Mouse (Mus musculus): ENCODE data around the gene Alox12. TPM values are rescaled to one million over a fixed set of nuclear protein-coding genes. Genes with fewer than 3 reads are reported as not detected.
A peak's percentile ranks its signal among the peaks of the same experiment; 100 is the strongest.

Alox12 gene
- 5.8 and 6.0 TPM in 2 replicates for polyA plus RNA-seq (2012; rRNA removed)

DNA sequence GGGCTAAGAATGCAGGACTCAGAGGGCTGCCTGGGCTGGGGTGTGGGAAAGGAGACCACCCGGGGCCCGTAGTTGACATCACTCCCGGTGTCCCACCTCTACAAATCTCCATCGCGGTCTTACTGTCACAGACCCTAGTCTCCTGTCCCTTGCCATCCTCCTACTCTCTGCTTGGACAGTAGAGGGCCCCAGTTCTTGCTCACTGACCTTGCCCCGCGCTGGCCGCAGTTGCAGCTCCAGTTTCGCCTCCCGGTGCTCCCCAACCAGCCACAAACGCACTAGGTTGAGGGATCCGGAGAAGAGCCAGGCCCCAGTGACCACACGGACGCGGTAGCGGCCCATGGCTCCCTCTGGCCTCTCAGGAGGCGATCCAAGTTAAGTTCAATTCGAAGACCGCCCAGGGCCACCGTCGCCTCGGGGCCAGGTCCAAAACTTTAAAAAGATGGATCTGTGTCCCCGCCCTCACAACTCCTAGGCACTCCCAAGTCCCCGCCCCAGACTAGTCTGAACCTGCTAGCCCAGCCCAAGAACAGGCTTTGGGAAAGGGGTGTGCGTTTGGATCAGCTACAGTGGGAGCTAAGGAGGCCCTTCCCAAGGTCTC lies at the start of gene Alox12:
Gene Alox12, minus strand, starts transcription at position 423 of the 601 bp plus-strand sequence.
- Histone ChIP-seq H3K4me1 (ENCODE audit: control insufficient read depth, insufficient read depth, low read length) (peaks cover 4% of the 10 kb centered on the region; the same call in 1 of the 2 replicates), H3K27ac (ENCODE audit: insufficient read depth, low read depth, low read length) (peak within 1 kb of the TSS; percentile 28; the same call in 1 of the 2 replicates), H3K4me3 (ENCODE audit: insufficient read depth, low read depth, low read length) (peak within 1 kb of the TSS; percentile 41), H3K36me3 (ENCODE audit: control insufficient read depth, insufficient read depth, low read length) (no peaks in the 10 kb centered on the region), H3K27me3 (replicated peaks; ENCODE audit: control insufficient read depth, insufficient read depth, low read length) (no peaks in the 10 kb centered on the region)
- WGBS: 2% methylated on average over 25 of the region's 25 CpGs
- DNase-seq: peak; percentile 69
- TF ChIP-seq CTCF (conservative IDR thresholded peaks at IDR 0.05; ENCODE audit: insufficient read depth, insufficient read length, low read depth, low read length) (peak; percentile 66), POLR2A (IDR thresholded peaks at IDR 0.05; ENCODE audit: low read depth, low read length) (no peak)

DNA sequence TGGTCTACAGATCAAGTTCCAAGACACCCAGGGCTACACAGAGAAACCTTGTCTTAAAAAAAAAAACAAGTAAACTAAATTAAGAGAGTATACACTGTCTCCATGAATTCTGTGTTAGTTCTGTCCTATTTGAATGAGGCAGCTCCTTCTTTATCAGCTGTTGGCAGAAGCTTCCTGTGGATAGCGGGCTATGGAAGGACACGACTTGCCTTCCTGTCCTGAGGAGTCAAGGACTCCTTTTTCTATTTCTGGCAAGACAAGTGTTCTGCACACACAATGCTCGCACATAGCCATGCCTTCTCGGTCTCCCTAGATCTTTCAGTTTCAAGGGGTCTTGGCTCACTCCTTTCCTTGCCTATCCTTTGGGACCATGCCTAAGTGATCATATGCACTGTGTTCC lies 47.1 kb upstream of the Alox12 start:
- H3K27me3 ChIP-seq (replicated peaks; ENCODE audit: control insufficient read depth, insufficient read depth, low read length): no peaks in the 10 kb centered on the region
- no peak overlapping the region for H3K27ac ChIP-seq (ENCODE audit: insufficient read depth, low read depth, low read length)
- H3K4me1 ChIP-seq (ENCODE audit: control insufficient read depth, insufficient read depth, low read length): peaks cover 3% of the 10 kb centered on the region; the same call in 1 of the 2 replicates
- DNase-seq: peak; percentile 36
- no peak overlapping the region for H3K4me3 ChIP-seq (ENCODE audit: insufficient read depth, low read depth, low read length)
- 82% methylated on average over 4 of the region's 4 CpGs for WGBS
- TF ChIP-seq POLR2A (IDR thresholded peaks at IDR 0.05; ENCODE audit: low read depth, low read length): no peak
- TF ChIP-seq CTCF (conservative IDR thresholded peaks at IDR 0.05; ENCODE audit: insufficient read depth, insufficient read length, low read depth, low read length): no peak
- no peaks in the 10 kb centered on the region for H3K36me3 ChIP-seq (ENCODE audit: control insufficient read depth, insufficient read depth, low read length)

DNA sequence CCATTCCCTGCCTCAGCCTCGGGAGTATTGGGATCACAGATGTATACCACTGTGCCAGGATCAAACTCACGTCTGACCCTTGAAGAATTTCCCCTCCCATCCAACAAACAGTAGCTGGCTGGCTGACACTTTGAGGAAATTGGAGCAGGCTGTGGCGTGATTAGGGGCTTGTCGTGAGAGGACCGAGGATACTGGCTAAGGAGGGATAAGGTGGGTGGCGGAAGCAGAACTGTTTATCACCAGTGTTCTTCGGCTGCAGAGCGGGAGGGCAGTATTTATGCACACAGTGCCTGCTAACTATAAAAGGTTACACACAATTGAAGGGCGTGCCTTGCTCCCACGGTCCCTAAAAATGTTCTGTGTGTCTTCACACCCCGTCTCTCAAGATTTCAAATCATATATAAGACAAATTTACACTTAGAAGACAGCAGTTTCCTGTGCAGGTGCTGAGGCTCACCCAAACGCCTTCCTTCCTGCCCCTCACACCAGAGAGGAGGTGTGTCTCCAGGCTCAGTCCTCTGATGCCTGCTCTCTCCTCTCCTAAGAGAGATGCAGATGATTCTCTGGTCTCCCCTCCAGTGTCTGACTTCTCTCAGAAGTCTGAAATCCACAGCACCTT lies 42.8 kb upstream of the Alox12 start:
- H3K27me3 ChIP-seq (replicated peaks; ENCODE audit: control insufficient read depth, insufficient read depth, low read length): no peaks in the 10 kb centered on the region
- TF ChIP-seq POLR2A (IDR thresholded peaks at IDR 0.05; ENCODE audit: low read depth, low read length) (no peak), CTCF (conservative IDR thresholded peaks at IDR 0.05; ENCODE audit: insufficient read depth, insufficient read length, low read depth, low read length) (no peak)
- H3K36me3 ChIP-seq (ENCODE audit: control insufficient read depth, insufficient read depth, low read length): no peaks in the 10 kb centered on the region
- DNase-seq: peak; percentile 9
- 34% methylated on average over 12 of the region's 12 CpGs for WGBS
- H3K4me1 ChIP-seq (ENCODE audit: control insufficient read depth, insufficient read depth, low read length): no peaks in the 10 kb centered on the region
- no peak overlapping the region for H3K27ac ChIP-seq (ENCODE audit: insufficient read depth, low read depth, low read length)
- H3K4me3 ChIP-seq (ENCODE audit: insufficient read depth, low read depth, low read length): no peak overlapping the region

DNA sequence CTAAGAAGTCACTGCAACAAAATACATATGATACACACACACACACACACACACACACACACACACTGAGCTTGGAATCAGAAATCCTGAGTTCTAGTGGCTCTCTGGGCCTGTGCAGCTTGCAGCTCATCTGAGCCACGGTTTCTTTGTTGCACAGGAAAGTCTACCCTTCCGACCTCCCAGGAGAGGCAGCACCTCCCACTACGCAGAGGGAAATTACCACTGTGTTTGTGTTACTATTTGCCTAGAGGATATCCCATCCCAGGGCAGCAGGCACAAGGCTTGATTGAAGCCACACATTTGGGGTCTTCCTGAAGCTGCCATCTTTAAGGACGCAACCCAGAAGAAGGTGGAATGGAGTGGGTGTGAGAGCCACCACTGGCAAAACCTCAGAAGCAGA lies 42.3 kb upstream of the Alox12 start:
- Histone ChIP-seq H3K27me3 (replicated peaks; ENCODE audit: control insufficient read depth, insufficient read depth, low read length) (no peaks in the 10 kb centered on the region), H3K4me3 (ENCODE audit: insufficient read depth, low read depth, low read length) (no peak overlapping the region), H3K36me3 (ENCODE audit: control insufficient read depth, insufficient read depth, low read length) (no peaks in the 10 kb centered on the region), H3K27ac (ENCODE audit: insufficient read depth, low read depth, low read length) (no peak overlapping the region), H3K4me1 (ENCODE audit: control insufficient read depth, insufficient read depth, low read length) (no peaks in the 10 kb centered on the region)
- TF ChIP-seq POLR2A (IDR thresholded peaks at IDR 0.05; ENCODE audit: low read depth, low read length) (no peak), CTCF (conservative IDR thresholded peaks at IDR 0.05; ENCODE audit: insufficient read depth, insufficient read length, low read depth, low read length) (no peak)
- WGBS: 28% methylated on average over 4 of the region's 4 CpGs
- peak; percentile 14 for DNase-seq

DNA sequence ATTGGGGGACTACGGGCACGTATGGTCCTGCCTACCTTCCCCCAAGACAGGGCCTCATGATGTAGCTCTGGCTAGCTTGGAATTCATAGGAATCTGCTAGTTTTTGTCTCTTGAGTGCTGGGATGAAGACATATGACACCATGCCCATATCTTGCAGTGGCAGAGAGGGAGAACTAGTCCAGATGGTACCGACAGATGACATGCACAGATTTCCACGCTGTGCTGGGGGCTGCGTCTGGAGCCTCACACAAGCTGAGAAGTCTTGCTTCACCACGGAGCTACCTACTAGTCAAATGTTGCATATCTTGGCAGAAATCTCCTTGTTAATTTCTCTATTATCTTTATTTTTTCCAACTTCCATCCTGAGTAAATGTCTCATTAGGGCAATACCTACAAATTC lies 38.7 kb upstream of the Alox12 start:
- 95% methylated on average over 6 of the region's 6 CpGs for whole genome bisulfite sequencing
- H3K36me3 ChIP-seq (ENCODE audit: control insufficient read depth, insufficient read depth, low read length): no peaks in the 10 kb centered on the region
- no peak overlapping the region for H3K27ac ChIP-seq (ENCODE audit: insufficient read depth, low read depth, low read length)
- DNase-seq: no peak
- H3K4me1 ChIP-seq (ENCODE audit: control insufficient read depth, insufficient read depth, low read length): no peaks in the 10 kb centered on the region
- TF ChIP-seq CTCF (conservative IDR thresholded peaks at IDR 0.05; ENCODE audit: insufficient read depth, insufficient read length, low read depth, low read length): no peak
- TF ChIP-seq POLR2A (IDR thresholded peaks at IDR 0.05; ENCODE audit: low read depth, low read length): no peak
- H3K4me3 ChIP-seq (ENCODE audit: insufficient read depth, low read depth, low read length): no peak overlapping the region
- H3K27me3 ChIP-seq (replicated peaks; ENCODE audit: control insufficient read depth, insufficient read depth, low read length): no peaks in the 10 kb centered on the region

DNA sequence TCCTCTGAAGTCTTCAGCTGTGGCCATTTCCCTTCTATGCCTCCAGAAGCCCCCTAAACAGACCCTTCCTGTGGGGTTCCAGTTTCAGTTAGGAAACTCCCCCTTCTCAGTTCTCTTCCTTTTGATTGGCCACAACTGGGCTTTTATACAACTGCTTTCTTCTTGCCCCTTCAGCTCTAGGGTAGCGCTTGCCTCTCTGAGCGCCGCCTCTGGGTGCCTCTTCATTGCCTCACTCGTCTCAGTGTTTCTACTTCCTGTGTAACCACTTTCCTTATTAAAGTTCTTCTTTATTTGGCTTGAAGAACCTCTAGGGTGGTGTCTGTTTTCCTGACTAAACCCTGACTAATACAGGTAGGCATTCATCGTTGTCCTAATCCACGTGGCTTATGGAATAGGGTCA lies 36.1 kb upstream of the Alox12 start:
- 90% methylated on average over 6 of the region's 6 CpGs for WGBS
- DNase-seq: no peak
- no peak overlapping the region for H3K4me3 ChIP-seq (ENCODE audit: insufficient read depth, low read depth, low read length)
- H3K4me1 ChIP-seq (ENCODE audit: control insufficient read depth, insufficient read depth, low read length): no peaks in the 10 kb centered on the region
- no peaks in the 10 kb centered on the region for H3K36me3 ChIP-seq (ENCODE audit: control insufficient read depth, insufficient read depth, low read length)
- H3K27ac ChIP-seq (ENCODE audit: insufficient read depth, low read depth, low read length): no peak overlapping the region
- no peak for TF ChIP-seq CTCF (conservative IDR thresholded peaks at IDR 0.05; ENCODE audit: insufficient read depth, insufficient read length, low read depth, low read length)
- TF ChIP-seq POLR2A (IDR thresholded peaks at IDR 0.05; ENCODE audit: low read depth, low read length): no peak
- H3K27me3 ChIP-seq (replicated peaks; ENCODE audit: control insufficient read depth, insufficient read depth, low read length): no peaks in the 10 kb centered on the region

DNA sequence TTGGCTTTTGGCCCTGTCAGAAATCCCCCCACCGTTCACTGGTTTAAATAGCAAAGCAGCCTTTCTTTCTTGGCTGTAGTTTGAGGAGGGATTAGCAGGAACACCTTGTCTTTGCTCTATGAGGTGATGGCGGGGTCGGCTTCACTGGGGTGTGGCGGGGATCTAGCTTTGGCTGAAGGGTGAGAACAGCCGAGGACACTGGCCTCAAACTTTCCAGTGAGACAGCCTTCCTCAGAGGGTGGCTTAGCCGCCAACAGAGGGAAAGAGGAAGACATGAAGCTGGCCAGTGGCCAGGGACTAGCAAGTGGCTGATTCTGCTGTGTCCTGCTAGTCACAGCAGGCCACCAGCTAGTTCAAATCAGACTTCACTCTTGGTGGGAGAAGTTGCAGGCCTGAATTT lies 34.1 kb upstream of the Alox12 start:
- WGBS: 49% methylated on average over 6 of the region's 6 CpGs
- Histone ChIP-seq H3K4me3 (ENCODE audit: insufficient read depth, low read depth, low read length) (no peak overlapping the region), H3K4me1 (ENCODE audit: control insufficient read depth, insufficient read depth, low read length) (no peaks in the 10 kb centered on the region), H3K36me3 (ENCODE audit: control insufficient read depth, insufficient read depth, low read length) (no peaks in the 10 kb centered on the region), H3K27me3 (replicated peaks; ENCODE audit: control insufficient read depth, insufficient read depth, low read length) (no peaks in the 10 kb centered on the region), H3K27ac (ENCODE audit: insufficient read depth, low read depth, low read length) (no peak overlapping the region)
- TF ChIP-seq POLR2A (IDR thresholded peaks at IDR 0.05; ENCODE audit: low read depth, low read length) (no peak), CTCF (conservative IDR thresholded peaks at IDR 0.05; ENCODE audit: insufficient read depth, insufficient read length, low read depth, low read length) (no peak)
- DNase-seq: peak; percentile 24

Data from kidney, adult 2 months (tissue).